ENCODE assay signal across 8 mouse cellular contexts in genomic region chr11:69409378-69410044, GRCm38 (mm10). TPM values are rescaled to one million over a fixed set of nuclear protein-coding genes. Genes with fewer than 3 reads are reported as not detected.
DNase-seq lines count a peak whose midpoint lies in the region; ATAC-seq and TF ChIP-seq lines count a peak whose summit lies in the region.

No protein-coding gene starts in this region.

- TF ChIP-seq CTCF in ES-Bruce4 (IDR thresholded peaks at IDR 0.05; ENCODE audit: low read depth, low read length), result no peak
- no peak for TF ChIP-seq CTCF in forebrain, postnatal 0 days (IDR thresholded peaks at IDR 0.05; ENCODE audit: low read depth)

- peak; percentile 67 for DNase-seq in c-Kit-positive CD71-positive TER-119-positive erythroid progenitor cells, embryonic 14.5 days (ENCODE audit: low spot score)
- peak; percentile 81 for DNase-seq in forebrain, postnatal 0 days
- peak; percentile 82 to 84 for DNase-seq in layer of hippocampus, postnatal 10 days (ENCODE audit: low spot score in 2 of 2)
- DNase-seq in lung, postnatal 14 days, result peak; percentile 87
- peak; percentile 71 for DNase-seq in ovary, postnatal 14 days (ENCODE audit: low spot score)
- peak; percentile 94 for DNase-seq in thymus, postnatal 25 days

- H3K27me3 ChIP-seq in ES-Bruce4 (ENCODE audit: control insufficient read depth, insufficient read depth, low read length, poor library complexity, severe bottlenecking), result no peaks in the 10 kb centered on the region
- no peaks in the 10 kb centered on the region for H3K27me3 ChIP-seq in forebrain, postnatal 0 days (ENCODE audit: insufficient read depth, low read length)

- peak overlapping the region; percentile 82 for H3K27ac ChIP-seq in ES-Bruce4 (ENCODE audit: insufficient read depth, low read length)
- peak overlapping the region; percentile 99 for H3K27ac ChIP-seq in forebrain, postnatal 0 days (ENCODE audit: low read depth, low read length)

- H3K9me3 ChIP-seq in ES-Bruce4 (replicated peaks; ENCODE audit: control insufficient read depth, insufficient read depth, low read length, poor library complexity, severe bottlenecking), result no peaks in the 10 kb centered on the region
- no peaks in the 10 kb centered on the region for H3K9me3 ChIP-seq in forebrain, postnatal 0 days (ENCODE audit: low read length)

- TF ChIP-seq POLR2A in ES-Bruce4 (IDR thresholded peaks at IDR 0.05; ENCODE audit: insufficient read depth, low read length), result no peak

- TF ChIP-seq EP300 in ES-Bruce4 (IDR thresholded peaks at IDR 0.05; ENCODE audit: insufficient read depth, low read depth, low read length), result no peak

- peak overlapping the region; percentile 98 for H3K4me2 ChIP-seq in forebrain, postnatal 0 days (ENCODE audit: low read depth)

- peaks cover 9% of the 10 kb centered on the region for H3K4me1 ChIP-seq in ES-Bruce4 (ENCODE audit: control insufficient read depth, insufficient read depth, low read length)
- H3K4me1 ChIP-seq in forebrain, postnatal 0 days (ENCODE audit: insufficient read depth), result peaks cover 28% of the 10 kb centered on the region

- no peaks in the 10 kb centered on the region for H3K36me3 ChIP-seq in ES-Bruce4 (ENCODE audit: control insufficient read depth, insufficient read depth, low read length, poor library complexity, severe bottlenecking)
- peaks cover 45% of the 10 kb centered on the region for H3K36me3 ChIP-seq in forebrain, postnatal 0 days (ENCODE audit: insufficient read depth)

- H3K9ac ChIP-seq in ES-Bruce4 (ENCODE audit: low read depth, poor library complexity, severe bottlenecking), result peak overlapping the region; percentile 78
- H3K9ac ChIP-seq in forebrain, postnatal 0 days, result peak overlapping the region; percentile 85

- 3% methylated on average over 35 of the region's 46 CpGs for WGBS in forebrain, postnatal 0 days

- ATAC-seq in forebrain, postnatal 0 days, result peak; percentile 49
- peak; percentile 30 to 34; a peak in 2 of 4 replicates for ATAC-seq in hematopoietic stem cell, adult 5-6 weeks (replicated peaks in 1 of 2; ENCODE audit: insufficient read depth in 1 of 2, low FRiP score in 2 of 2, low TSS enrichment in 1 of 2, low read depth in 1 of 2, poor library complexity in 2 of 2, severe bottlenecking in 2 of 2)

- H3K4me3 ChIP-seq in ES-Bruce4 (ENCODE audit: low read depth, low read length), result peak overlapping the region; percentile 83
- peak overlapping the region; percentile 71 for H3K4me3 ChIP-seq in forebrain, postnatal 0 days (ENCODE audit: low read depth, low read length)

RNA-seq across cellular contexts. Expression of gene Kdm6b, which starts 4.0 kb away (rescaled TPM):
- 23.3 and 28.4 TPM in 2 replicates for polyA plus RNA-seq in ES-Bruce4 (2011; ENCODE audit: insufficient read depth, insufficient read length, low read depth, missing spikeins)
- total RNA-seq in forebrain, postnatal 0 days (2014; rRNA removed), result 10.2 and 15.0 TPM in 2 replicates
- polyA plus RNA-seq in forebrain, postnatal 0 days (2015; fragmentation: Nextera tagmentation; extraction: Ambion mirVana), result 18.1 and 30.2 TPM in 2 replicates
- total RNA-seq in hematopoietic stem cell, adult 5-6 weeks (2017), result 4.4 and 12.4 TPM in 2 replicates
- total RNA-seq in layer of hippocampus, postnatal 10 days (2021), result 10 to 100 TPM; 47.0 to 50.5 TPM

RNA-seq across cellular contexts. Expression of gene Tmem88, which starts 11.5 kb away (rescaled TPM):
- polyA plus RNA-seq in ES-Bruce4 (2011; ENCODE audit: insufficient read depth, insufficient read length, low read depth, missing spikeins), result 15.7 and 16.6 TPM in 2 replicates
- total RNA-seq in forebrain, postnatal 0 days (2014; rRNA removed), result 2.0 and 2.4 TPM in 2 replicates
- 6.8 and 7.7 TPM in 2 replicates for polyA plus RNA-seq in forebrain, postnatal 0 days (2015; fragmentation: Nextera tagmentation; extraction: Ambion mirVana)
- total RNA-seq in hematopoietic stem cell, adult 5-6 weeks (2017), result 0.74 and 1.5 TPM in 2 replicates
- 1 to 10 TPM; 2.1 to 2.7 TPM for total RNA-seq in layer of hippocampus, postnatal 10 days (2021)

RNA-seq across cellular contexts. Expression of gene Cyb5d1, which starts 14.1 kb away (rescaled TPM):
- polyA plus RNA-seq in ES-Bruce4 (2011; ENCODE audit: insufficient read depth, insufficient read length, low read depth, missing spikeins), result 21.1 and 21.5 TPM in 2 replicates
- total RNA-seq in forebrain, postnatal 0 days (2014; rRNA removed), result 21.1 and 28.9 TPM in 2 replicates
- polyA plus RNA-seq in forebrain, postnatal 0 days (2015; fragmentation: Nextera tagmentation; extraction: Ambion mirVana), result 17.0 and 24.2 TPM in 2 replicates
- 59.7 and 69.7 TPM in 2 replicates for total RNA-seq in hematopoietic stem cell, adult 5-6 weeks (2017)
- 10 to 100 TPM; 28.4 to 40.6 TPM for total RNA-seq in layer of hippocampus, postnatal 10 days (2021)

RNA-seq across cellular contexts. Expression of gene Naa38, which starts 14.2 kb away (rescaled TPM):
- polyA plus RNA-seq in ES-Bruce4 (2011; ENCODE audit: insufficient read depth, insufficient read length, low read depth, missing spikeins), result 77.9 and 94.0 TPM in 2 replicates
- 47.7 and 59.2 TPM in 2 replicates for total RNA-seq in forebrain, postnatal 0 days (2014; rRNA removed)
- polyA plus RNA-seq in forebrain, postnatal 0 days (2015; fragmentation: Nextera tagmentation; extraction: Ambion mirVana), result 125 and 141 TPM in 2 replicates
- total RNA-seq in hematopoietic stem cell, adult 5-6 weeks (2017), result 93.2 and 152 TPM in 2 replicates
- total RNA-seq in layer of hippocampus, postnatal 10 days (2021), result 10 to 100 TPM; 84.1 to 95.1 TPM

RNA-seq across cellular contexts. Expression of gene Chd3, which starts 40.3 kb away (rescaled TPM):
- polyA plus RNA-seq in ES-Bruce4 (2011; ENCODE audit: insufficient read depth, insufficient read length, low read depth, missing spikeins), result 21.9 and 25.7 TPM in 2 replicates
- total RNA-seq in forebrain, postnatal 0 days (2014; rRNA removed), result 356 and 381 TPM in 2 replicates
- polyA plus RNA-seq in forebrain, postnatal 0 days (2015; fragmentation: Nextera tagmentation; extraction: Ambion mirVana), result 55.3 and 74.7 TPM in 2 replicates
- total RNA-seq in hematopoietic stem cell, adult 5-6 weeks (2017), result 98.4 and 128 TPM in 2 replicates
- total RNA-seq in layer of hippocampus, postnatal 10 days (2021), result 100 to 1,000 TPM; 540 to 617 TPM

Comparison
In these comparisons a context has a peak if more than half of its experiments do, and no peak if none do; other contexts are left out.
1. Peak in every context shown above with its lines: DNase-seq, ATAC-seq, H3K4me3 ChIP-seq and H3K27ac ChIP-seq.